Mouse (Mus musculus): ENCODE results near the gene Agbl4. TPM values are rescaled to one million over a fixed set of nuclear protein-coding genes. Genes with fewer than 3 reads are reported as not detected.

Agbl4 gene
- total and polyA plus RNA-seq, 2 experiments = not detected

DNA sequence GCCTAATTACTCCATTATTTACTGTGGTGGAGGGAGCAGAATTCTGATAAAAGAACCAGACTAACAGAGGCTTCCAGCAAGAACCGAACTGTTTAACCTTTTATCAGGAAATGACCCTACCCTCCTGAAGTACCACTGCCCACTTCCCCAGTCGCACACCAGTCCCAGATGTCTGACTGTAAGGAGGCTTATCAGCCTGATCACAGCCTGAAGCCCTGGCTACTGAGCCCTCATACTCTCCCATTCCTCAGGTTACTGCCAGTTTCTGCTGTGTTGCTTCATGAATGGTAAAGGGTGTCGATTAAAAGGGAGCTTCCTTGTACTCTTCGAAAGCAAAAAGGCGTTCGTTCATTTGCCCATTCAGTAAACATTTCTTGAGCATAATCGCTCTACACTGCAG, 1186.8 kb downstream of the Agbl4 start:
- no peak overlapping the region for H3K9ac ChIP-seq (ENCODE audit: low read depth, low read length)
- no peaks in the 10 kb centered on the region for H3K79me2 ChIP-seq (ENCODE audit: control insufficient read depth, insufficient read depth, low read length)
- peak; percentile 7 for DNase-seq (ENCODE audit: extremely low read depth, low read depth, low spot score)
- WGBS = 72% methylated on average over 7 of the region's 7 CpGs
- no peaks in the 10 kb centered on the region for H3K36me3 ChIP-seq (ENCODE audit: control insufficient read depth, insufficient read depth, low read length)
- H3K27ac ChIP-seq (replicated peaks; ENCODE audit: insufficient read depth, low read depth, low read length) = no peak overlapping the region
- H3K4me3 ChIP-seq (ENCODE audit: insufficient read depth, low read depth, low read length) = no peak overlapping the region
- H3K27me3 ChIP-seq (ENCODE audit: control insufficient read depth, insufficient read depth, low read length) = no peaks in the 10 kb centered on the region
- no peaks in the 10 kb centered on the region for H3K4me1 ChIP-seq (ENCODE audit: control insufficient read depth, insufficient read depth, low read length)
- TF ChIP-seq CTCF (IDR thresholded peaks at IDR 0.05; ENCODE audit: low read depth, low read length) (no peak), POLR2A (IDR thresholded peaks at IDR 0.05; ENCODE audit: extremely low read depth, insufficient read depth, low read length) (no peak)

DNA sequence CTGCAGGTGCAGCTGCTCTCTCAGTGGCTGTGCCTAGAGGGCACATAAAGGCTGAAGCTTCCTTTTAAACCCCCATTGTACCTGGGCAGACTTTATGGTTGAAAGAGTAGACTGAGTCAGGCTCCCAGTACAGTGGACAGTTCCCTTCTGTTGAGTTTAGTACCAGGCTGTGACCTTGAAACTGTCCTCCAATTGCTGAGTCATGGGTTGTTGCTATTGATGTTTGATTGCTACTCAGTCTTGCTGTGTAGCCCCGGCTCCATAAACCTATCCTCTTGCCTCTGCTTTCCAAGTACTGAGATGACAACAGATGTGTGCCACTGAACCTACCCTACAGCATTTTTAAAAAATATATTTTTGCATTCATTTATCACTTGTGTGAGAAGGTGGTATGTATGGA, 1190.8 kb downstream of the Agbl4 start:
- H3K36me3 ChIP-seq (ENCODE audit: control insufficient read depth, insufficient read depth, low read length) = no peaks in the 10 kb centered on the region
- no peak overlapping the region for H3K4me3 ChIP-seq (ENCODE audit: insufficient read depth, low read depth, low read length)
- no peaks in the 10 kb centered on the region for H3K4me1 ChIP-seq (ENCODE audit: control insufficient read depth, insufficient read depth, low read length)
- no peak for DNase-seq (ENCODE audit: extremely low read depth, low read depth, low spot score)
- no peak overlapping the region for H3K27ac ChIP-seq (replicated peaks; ENCODE audit: insufficient read depth, low read depth, low read length)
- TF ChIP-seq CTCF (IDR thresholded peaks at IDR 0.05; ENCODE audit: low read depth, low read length) (no peak), POLR2A (IDR thresholded peaks at IDR 0.05; ENCODE audit: extremely low read depth, insufficient read depth, low read length) (no peak)
- H3K79me2 ChIP-seq (ENCODE audit: control insufficient read depth, insufficient read depth, low read length) = no peaks in the 10 kb centered on the region
- no peaks in the 10 kb centered on the region for H3K27me3 ChIP-seq (ENCODE audit: control insufficient read depth, insufficient read depth, low read length)
- 66% methylated on average over 1 of the region's 1 CpGs for WGBS
- H3K9ac ChIP-seq (ENCODE audit: low read depth, low read length) = no peak overlapping the region

DNA sequence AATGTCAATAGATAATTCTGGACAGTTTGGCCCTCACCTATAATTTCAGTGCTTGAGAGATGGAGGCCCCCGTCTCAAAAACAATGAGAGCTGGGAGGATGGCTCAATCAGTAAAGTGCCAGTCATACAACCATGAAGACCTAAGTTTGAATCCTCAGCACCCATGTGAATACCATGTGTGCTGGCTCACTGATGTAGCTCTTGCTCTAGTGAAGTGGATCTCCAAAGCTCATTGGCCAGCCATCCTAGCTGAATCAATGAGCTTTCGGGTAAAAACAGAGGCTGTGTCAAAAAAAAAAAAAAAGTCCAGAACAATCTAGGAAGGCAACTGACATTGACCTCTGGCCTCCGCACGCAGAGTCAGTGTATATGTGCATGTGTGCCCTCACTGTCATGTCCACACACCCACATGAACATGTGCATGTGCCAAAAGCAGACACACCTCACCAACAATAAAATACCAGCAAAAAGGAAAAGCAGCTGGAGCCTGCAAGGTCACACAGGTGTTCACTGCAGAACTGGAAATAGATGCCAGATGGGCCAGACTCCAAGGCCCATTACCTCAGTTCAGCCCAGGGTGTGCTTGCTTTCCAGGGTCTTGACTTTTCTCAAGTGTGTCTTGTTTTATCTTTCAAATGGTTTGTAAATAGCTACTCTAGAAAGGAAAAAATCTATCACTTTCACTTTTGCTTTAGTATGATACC, 1192.2 kb downstream of the Agbl4 start:
- Histone ChIP-seq H3K27me3 (ENCODE audit: control insufficient read depth, insufficient read depth, low read length) (no peaks in the 10 kb centered on the region), H3K36me3 (ENCODE audit: control insufficient read depth, insufficient read depth, low read length) (no peaks in the 10 kb centered on the region), H3K79me2 (ENCODE audit: control insufficient read depth, insufficient read depth, low read length) (no peaks in the 10 kb centered on the region)

DNA sequence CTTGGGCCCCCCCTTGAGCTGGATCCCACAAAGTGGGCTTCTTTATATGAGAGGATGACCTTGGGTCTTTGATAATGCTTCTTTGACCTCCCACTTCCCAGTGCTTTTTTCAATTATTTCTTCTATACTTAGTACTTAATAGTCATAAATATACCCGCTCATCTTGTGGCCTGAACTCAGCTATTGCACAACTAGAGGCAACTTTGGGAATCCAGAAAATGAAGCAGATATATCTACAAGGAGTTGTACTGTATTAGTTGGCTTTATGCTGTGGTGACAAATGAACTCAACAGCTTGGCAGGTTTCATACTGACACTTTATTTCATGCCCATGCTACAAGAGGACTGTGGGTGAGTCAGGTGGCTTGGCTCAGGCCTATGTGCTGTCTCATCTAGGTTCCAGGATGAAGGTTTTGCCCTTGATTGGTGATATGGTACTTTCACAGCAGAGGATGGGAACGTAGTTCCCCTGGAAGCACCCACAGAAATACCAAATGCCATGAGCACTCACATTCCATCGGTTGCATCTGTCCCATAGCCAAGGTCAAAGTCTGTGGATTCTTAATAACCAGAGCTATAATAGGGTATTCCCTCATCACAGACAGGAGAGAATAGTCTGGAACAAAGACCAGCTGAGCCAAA, 1197.3 kb downstream of the Agbl4 start:
- Histone ChIP-seq H3K9ac (ENCODE audit: low read depth, low read length) (no peak overlapping the region), H3K4me1 (ENCODE audit: control insufficient read depth, insufficient read depth, low read length) (no peaks in the 10 kb centered on the region), H3K27me3 (ENCODE audit: control insufficient read depth, insufficient read depth, low read length) (no peaks in the 10 kb centered on the region), H3K4me3 (ENCODE audit: insufficient read depth, low read depth, low read length) (no peak overlapping the region), H3K36me3 (ENCODE audit: control insufficient read depth, insufficient read depth, low read length) (no peaks in the 10 kb centered on the region), H3K79me2 (ENCODE audit: control insufficient read depth, insufficient read depth, low read length) (no peaks in the 10 kb centered on the region), H3K27ac (replicated peaks; ENCODE audit: insufficient read depth, low read depth, low read length) (no peak overlapping the region)
- WGBS = 91% methylated on average over 3 of the region's 3 CpGs
- TF ChIP-seq POLR2A (IDR thresholded peaks at IDR 0.05; ENCODE audit: extremely low read depth, insufficient read depth, low read length) = no peak
- no peak for TF ChIP-seq CTCF (IDR thresholded peaks at IDR 0.05; ENCODE audit: low read depth, low read length)
- no peak for DNase-seq (ENCODE audit: extremely low read depth, low read depth, low spot score)

More for the DNA sequence above, 1192.2 kb downstream of the Agbl4 start:
- whole genome bisulfite sequencing = 80% methylated on average over 4 of the region's 4 CpGs
- H3K27ac ChIP-seq (replicated peaks; ENCODE audit: insufficient read depth, low read depth, low read length) = no peak overlapping the region
- H3K4me3 ChIP-seq (ENCODE audit: insufficient read depth, low read depth, low read length) = no peak overlapping the region
- TF ChIP-seq POLR2A (IDR thresholded peaks at IDR 0.05; ENCODE audit: extremely low read depth, insufficient read depth, low read length) (no peak), CTCF (IDR thresholded peaks at IDR 0.05; ENCODE audit: low read depth, low read length) (no peak)
- no peak overlapping the region for H3K9ac ChIP-seq (ENCODE audit: low read depth, low read length)
- no peak for DNase-seq (ENCODE audit: extremely low read depth, low read depth, low spot score)
- no peaks in the 10 kb centered on the region for H3K4me1 ChIP-seq (ENCODE audit: control insufficient read depth, insufficient read depth, low read length)

DNA sequence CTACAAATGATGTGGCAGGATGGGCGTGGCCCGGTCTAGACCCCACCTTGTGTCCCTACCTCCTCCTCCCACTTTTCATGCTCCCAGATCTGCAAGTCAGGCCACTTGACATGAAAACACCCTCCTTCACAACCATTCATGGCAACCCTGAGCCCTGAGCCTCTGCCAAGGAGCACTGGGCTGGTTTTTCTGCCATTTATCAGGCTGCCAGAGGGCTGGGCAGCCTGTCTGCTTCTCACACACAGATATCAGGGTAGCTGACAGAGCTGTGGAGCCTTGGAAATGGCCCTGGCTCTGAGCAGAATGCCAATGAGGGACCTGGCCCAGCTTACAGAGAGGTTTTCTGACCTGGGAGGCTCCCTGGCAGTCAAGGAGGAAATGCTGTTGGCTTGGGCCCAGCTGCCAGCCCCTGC, 1199.8 kb downstream of the Agbl4 start:
- Histone ChIP-seq H3K4me1 (ENCODE audit: control insufficient read depth, insufficient read depth, low read length) (no peaks in the 10 kb centered on the region), H3K4me3 (ENCODE audit: insufficient read depth, low read depth, low read length) (no peak overlapping the region), H3K9ac (ENCODE audit: low read depth, low read length) (no peak overlapping the region), H3K27ac (replicated peaks; ENCODE audit: insufficient read depth, low read depth, low read length) (no peak overlapping the region), H3K79me2 (ENCODE audit: control insufficient read depth, insufficient read depth, low read length) (no peaks in the 10 kb centered on the region), H3K36me3 (ENCODE audit: control insufficient read depth, insufficient read depth, low read length) (no peaks in the 10 kb centered on the region), H3K27me3 (ENCODE audit: control insufficient read depth, insufficient read depth, low read length) (no peaks in the 10 kb centered on the region)
- DNase-seq (ENCODE audit: extremely low read depth, low read depth, low spot score) = no peak
- WGBS = 93% methylated on average over 2 of the region's 2 CpGs
- TF ChIP-seq POLR2A (IDR thresholded peaks at IDR 0.05; ENCODE audit: extremely low read depth, insufficient read depth, low read length) (no peak), CTCF (IDR thresholded peaks at IDR 0.05; ENCODE audit: low read depth, low read length) (no peak)

DNA sequence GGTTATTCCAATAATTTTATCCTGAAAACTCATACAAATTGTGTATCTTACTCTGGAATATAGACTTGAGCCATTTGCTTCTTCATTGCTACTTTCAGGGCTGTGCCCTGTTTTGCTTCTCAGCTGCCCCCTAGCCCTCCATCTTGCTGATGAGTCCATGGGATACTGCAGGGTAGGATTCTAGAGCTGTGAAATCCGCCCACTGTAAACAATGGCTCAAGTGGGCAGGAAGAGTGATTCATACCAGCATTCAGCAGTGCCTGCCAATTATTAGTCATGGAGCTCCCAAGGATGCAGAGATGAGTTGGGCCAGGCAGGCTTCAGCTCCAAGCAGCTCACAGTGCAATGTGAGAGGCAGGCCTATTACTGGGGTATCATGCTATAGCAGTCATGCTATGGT, 1200.5 kb downstream of the Agbl4 start:
- no peak overlapping the region for H3K27ac ChIP-seq (replicated peaks; ENCODE audit: insufficient read depth, low read depth, low read length)
- no peak for TF ChIP-seq POLR2A (IDR thresholded peaks at IDR 0.05; ENCODE audit: extremely low read depth, insufficient read depth, low read length)
- TF ChIP-seq CTCF (IDR thresholded peaks at IDR 0.05; ENCODE audit: low read depth, low read length) = no peak
- no peaks in the 10 kb centered on the region for H3K79me2 ChIP-seq (ENCODE audit: control insufficient read depth, insufficient read depth, low read length)
- H3K4me3 ChIP-seq (ENCODE audit: insufficient read depth, low read depth, low read length) = no peak overlapping the region
- H3K9ac ChIP-seq (ENCODE audit: low read depth, low read length) = no peak overlapping the region
- WGBS = 53% methylated on average over 1 of the region's 1 CpGs
- H3K4me1 ChIP-seq (ENCODE audit: control insufficient read depth, insufficient read depth, low read length) = no peaks in the 10 kb centered on the region
- no peak for DNase-seq (ENCODE audit: extremely low read depth, low read depth, low spot score)
- H3K27me3 ChIP-seq (ENCODE audit: control insufficient read depth, insufficient read depth, low read length) = no peaks in the 10 kb centered on the region
- no peaks in the 10 kb centered on the region for H3K36me3 ChIP-seq (ENCODE audit: control insufficient read depth, insufficient read depth, low read length)

All from liver, adult 2 months (tissue).